Mouse (Mus musculus) testis, adult 2 months (tissue): ENCODE data around the gene Mrpl14.

Experiments used
- CTCF ChIP-seq: fragments of 200-500 bp; IDR thresholded peaks from 2 replicates; pipeline ENCODE4 v1.5.1; 2012; ENCODE audit warnings: low read depth, mild to moderate bottlenecking, inconsistent platforms, low read length, moderate library complexity; ENCODE audit not compliant: control insufficient read depth, insufficient read depth, insufficient replicate concordance
- POLR2A ChIP-seq: fragments of 200-500 bp; IDR thresholded peaks from 2 replicates; pipeline ENCODE4 v1.6.1; 2012; ENCODE audit warnings: low read depth, mild to moderate bottlenecking, inconsistent platforms, low read length, moderate library complexity; ENCODE audit not compliant: control insufficient read depth

DNA sequence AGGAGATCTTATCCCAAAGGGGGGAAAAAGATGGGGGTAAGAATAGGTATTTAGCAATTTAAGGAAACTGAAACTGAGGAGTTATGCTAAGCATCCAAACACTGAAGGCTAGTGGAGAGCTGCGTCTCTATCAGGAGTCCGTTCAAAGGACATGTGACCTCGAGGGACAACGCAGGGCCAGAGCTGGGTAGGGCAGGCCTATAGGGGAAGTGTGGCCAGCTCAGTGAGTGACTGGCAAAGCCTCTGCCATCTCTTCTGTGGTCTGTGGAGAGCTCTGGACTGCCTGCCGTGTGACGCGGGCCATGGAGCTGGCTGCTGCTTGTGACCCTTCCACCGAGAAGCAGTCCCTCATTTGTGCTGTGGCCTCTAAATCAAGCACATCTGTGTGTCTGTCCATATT is 24.3 kb downstream of the Mrpl14 start:
- no peak for TF ChIP-seq CTCF
- no peak for TF ChIP-seq POLR2A
